ENCODE assay signal across 9 mouse cellular contexts in genomic region chr4:41097381-41097780, GRCm38 (mm10). TPM values are rescaled to one million over a fixed set of nuclear protein-coding genes. Genes with fewer than 3 reads are reported as not detected.
DNase-seq lines count a peak whose midpoint lies in the region; ATAC-seq and TF ChIP-seq lines count a peak whose summit lies in the region.
"Had no signal": no experiment of that assay in that cellular context is flagged by ENCODE, and none has a peak within 500 bp of the region (broad histone marks: within the 10 kb centered on the region; RNA-seq: fewer than 3 reads in every experiment).

No protein-coding gene starts in this region.

- peak overlapping the region; percentile 97 for H3K4me2 ChIP-seq in heart, embryonic 12.5 days
- H3K4me2 ChIP-seq in intestine, embryonic 15.5 days (replicated peaks): peak overlapping the region; percentile 91; the same call in 1 of the 2 replicates
- H3K4me2 ChIP-seq in midbrain, embryonic 11.5 days: peak overlapping the region; percentile 84

- H3K27me3 ChIP-seq in heart, embryonic 12.5 days (replicated peaks): peaks cover 29% of the 10 kb centered on the region
- H3K27me3 ChIP-seq in intestine, embryonic 15.5 days (replicated peaks): no peaks in the 10 kb centered on the region; the same call in 1 of the 2 replicates
- peaks cover 20% of the 10 kb centered on the region for H3K27me3 ChIP-seq in midbrain, embryonic 11.5 days (ENCODE audit: control insufficient read depth, insufficient read depth, low read length)

- DNase-seq in heart, adult 18-20 months: no peak
- no peak for DNase-seq in ES-E14 (ENCODE audit: low read depth, low spot score)
- DNase-seq in midbrain, embryonic 11.5 days (ENCODE audit: low spot score, missing footprints): no peak
- no peak for DNase-seq in urinary bladder, adult 18-20 months (ENCODE audit: low spot score in 2 of 2)
- no peak for DNase-seq in urinary bladder, adult 2 months (ENCODE audit: low spot score)
- no peak for DNase-seq in gastrocnemius, adult 18-20 months (ENCODE audit: low spot score)

- in situ Hi-C loops in ES-E14 (cut with MboI; ENCODE audit: low sequenced_read_pairs in 2 of 2, unreplicated experiment in 2 of 2): no loop called here

- ATAC-seq in heart, embryonic 12.5 days (ENCODE audit: insufficient number of reproducible peaks, low FRiP score): no peak
- ATAC-seq in intestine, embryonic 15.5 days: no peak
- ATAC-seq in midbrain, embryonic 11.5 days (ENCODE audit: low FRiP score): no peak

- peak overlapping the region; percentile 51 for H3K4me3 ChIP-seq in heart, embryonic 12.5 days
- peak overlapping the region; percentile 61 to 68 for H3K4me3 ChIP-seq in ES-E14 (ENCODE audit: insufficient read depth in 1 of 2, low read depth in 1 of 2, low read length in 2 of 2, poor library complexity in 1 of 2, severe bottlenecking in 1 of 2)
- H3K4me3 ChIP-seq in intestine, embryonic 15.5 days (replicated peaks): peak overlapping the region; percentile 37; the same call in 1 of the 2 replicates
- no peak overlapping the region for H3K4me3 ChIP-seq in midbrain, embryonic 11.5 days (ENCODE audit: low read depth, low read length)

- H3K4me1 ChIP-seq in heart, embryonic 12.5 days (replicated peaks): peaks cover 50% of the 10 kb centered on the region
- peaks cover 15 to 26% of the 10 kb centered on the region in 2 experiments for H3K4me1 ChIP-seq in ES-E14 (ENCODE audit: control insufficient read depth in 2 of 2, insufficient read depth in 2 of 2, low read length in 2 of 2, poor library complexity in 1 of 2)
- peaks cover 37% of the 10 kb centered on the region for H3K4me1 ChIP-seq in intestine, embryonic 15.5 days (replicated peaks)
- no peaks in the 10 kb centered on the region for H3K4me1 ChIP-seq in midbrain, embryonic 11.5 days (ENCODE audit: control insufficient read depth, insufficient read depth, low read length)

- H3K9me3 ChIP-seq in heart, embryonic 12.5 days (replicated peaks): no peaks in the 10 kb centered on the region
- no peaks in the 10 kb centered on the region for H3K9me3 ChIP-seq in ES-E14 (ENCODE audit: control insufficient read depth, insufficient read depth, low read depth, low read length)
- H3K9me3 ChIP-seq in intestine, embryonic 15.5 days: no peaks in the 10 kb centered on the region
- H3K9me3 ChIP-seq in midbrain, embryonic 11.5 days (ENCODE audit: control insufficient read depth, low read length): no peaks in the 10 kb centered on the region

- WGBS in heart, embryonic 12.5 days: 52% methylated on average over 13 of the region's 13 CpGs
- 65% methylated on average over 13 of the region's 13 CpGs for WGBS in intestine, embryonic 15.5 days
- 41% methylated on average over 13 of the region's 13 CpGs for WGBS in midbrain, embryonic 11.5 days

- no peak overlapping the region for H3K27ac ChIP-seq in heart, embryonic 12.5 days (ENCODE audit: poor library complexity, severe bottlenecking)
- H3K27ac ChIP-seq in ES-E14 (ENCODE audit: insufficient read depth, low read depth, low read length, poor library complexity, severe bottlenecking): no peak overlapping the region
- no peak overlapping the region for H3K27ac ChIP-seq in intestine, embryonic 15.5 days
- no peak overlapping the region for H3K27ac ChIP-seq in midbrain, embryonic 11.5 days (ENCODE audit: low read depth, low read length)

- no peaks in the 10 kb centered on the region for H3K36me3 ChIP-seq in heart, embryonic 12.5 days
- H3K36me3 ChIP-seq in ES-E14 (ENCODE audit: control insufficient read depth, insufficient read depth, low read length, poor library complexity, severe bottlenecking): no peaks in the 10 kb centered on the region; the same call in 1 of the 2 replicates
- H3K36me3 ChIP-seq in intestine, embryonic 15.5 days: no peaks in the 10 kb centered on the region
- H3K36me3 ChIP-seq in midbrain, embryonic 11.5 days (ENCODE audit: control insufficient read depth, insufficient read depth, low read length): no peaks in the 10 kb centered on the region

- H3K9ac ChIP-seq in heart, embryonic 12.5 days: peak overlapping the region; percentile 64
- 0 out of 2 replicates have a peak overlapping the region, but pooled peaks have one; percentile 40 for H3K9ac ChIP-seq in ES-E14 (ENCODE audit: insufficient read depth, low read depth, low read length, poor library complexity, severe bottlenecking)
- no peak overlapping the region for H3K9ac ChIP-seq in intestine, embryonic 15.5 days
- peak overlapping the region; percentile 58; the same call in 1 of the 2 replicates for H3K9ac ChIP-seq in midbrain, embryonic 11.5 days (ENCODE audit: low read length)

TF ChIP-seq in ES-E14, 5 proteins besides CTCF, POLR2A, EP300 and RAD21:
- TF ChIP-seq MAFK (IDR thresholded peaks at IDR 0.05; ENCODE audit: insufficient read depth, low read depth, low read length) (no peak), ZNF384 (IDR thresholded peaks at IDR 0.05; ENCODE audit: low read depth, low read length) (no peak)

RNA-seq across cellular contexts. Expression of gene Aqp3, which starts 0.6 kb away (rescaled TPM):
- polyA plus RNA-seq in heart, embryonic 12.5 days (2016; fragmentation: Nextera tagmentation; extraction: Ambion mirVana): 2.2 and 2.6 TPM in 2 replicates
- total RNA-seq in heart, adult 18-20 months (2021): 1 to 10 TPM in 1 of 2 experiments, not detected in 1; 1.9 TPM
- total RNA-seq in ES-E14 (2012; rRNA removed): 62.9 and 87.0 TPM in 2 replicates
- polyA plus RNA-seq in intestine, embryonic 15.5 days (2015; fragmentation: Nextera tagmentation; extraction: Ambion mirVana): 2.3 and 2.8 TPM in 2 replicates
- polyA plus RNA-seq in midbrain, embryonic 11.5 days (2014; fragmentation: Nextera tagmentation; extraction: Ambion mirVana): 1.3 and 1.6 TPM in 2 replicates
- 516 and 601 TPM in 2 replicates for polyA plus RNA-seq in urinary bladder, adult 2 months (2012; rRNA removed)
- total RNA-seq in gastrocnemius, adult 18-20 months (2021): not detected
- total RNA-seq: adrenal gland, postnatal 14 days had no signal

RNA-seq across cellular contexts. Expression of gene Nol6, which starts 26.9 kb away (rescaled TPM):
- polyA plus RNA-seq in heart, embryonic 12.5 days (2016; fragmentation: Nextera tagmentation; extraction: Ambion mirVana): 21.6 and 22.0 TPM in 2 replicates
- 10 to 100 TPM; 16.2 to 18.9 TPM for total RNA-seq in heart, adult 18-20 months (2021)
- 67.5 and 69.4 TPM in 2 replicates for total RNA-seq in ES-E14 (2012; rRNA removed)
- polyA plus RNA-seq in intestine, embryonic 15.5 days (2015; fragmentation: Nextera tagmentation; extraction: Ambion mirVana): 21.7 and 21.8 TPM in 2 replicates
- polyA plus RNA-seq in midbrain, embryonic 11.5 days (2014; fragmentation: Nextera tagmentation; extraction: Ambion mirVana): 17.6 and 19.1 TPM in 2 replicates
- polyA plus RNA-seq in urinary bladder, adult 2 months (2012; rRNA removed): 25.9 and 29.9 TPM in 2 replicates
- total RNA-seq in gastrocnemius, adult 18-20 months (2021): 10 to 100 TPM; 15.3 to 16.3 TPM

RNA-seq across cellular contexts. Expression of gene Ube2r2, which starts 38.2 kb away (rescaled TPM):
- polyA plus RNA-seq in heart, embryonic 12.5 days (2016; fragmentation: Nextera tagmentation; extraction: Ambion mirVana): 77.4 and 87.7 TPM in 2 replicates
- 100 to 1,000 TPM; 126 to 132 TPM for total RNA-seq in heart, adult 18-20 months (2021)
- total RNA-seq in ES-E14 (2012; rRNA removed): 47.4 and 52.3 TPM in 2 replicates
- 64.5 and 68.6 TPM in 2 replicates for polyA plus RNA-seq in intestine, embryonic 15.5 days (2015; fragmentation: Nextera tagmentation; extraction: Ambion mirVana)
- 95.5 and 99.0 TPM in 2 replicates for polyA plus RNA-seq in midbrain, embryonic 11.5 days (2014; fragmentation: Nextera tagmentation; extraction: Ambion mirVana)
- polyA plus RNA-seq in urinary bladder, adult 2 months (2012; rRNA removed): 217 and 240 TPM in 2 replicates
- total RNA-seq in gastrocnemius, adult 18-20 months (2021): 100 to 1,000 TPM; 154 to 205 TPM

RNA-seq across cellular contexts. Expression of gene Aqp7, which starts 49.4 kb away (rescaled TPM):
- polyA plus RNA-seq in heart, embryonic 12.5 days (2016; fragmentation: Nextera tagmentation; extraction: Ambion mirVana): 0.09 TPM in 1 of 2 replicates, not detected in the other
- total RNA-seq in heart, adult 18-20 months (2021): 10 to 100 TPM; 17.6 to 24.6 TPM
- total RNA-seq in ES-E14 (2012; rRNA removed): 0.11 TPM in 1 of 2 replicates, not detected in the other
- polyA plus RNA-seq in intestine, embryonic 15.5 days (2015; fragmentation: Nextera tagmentation; extraction: Ambion mirVana): 0.35 and 0.62 TPM in 2 replicates
- polyA plus RNA-seq in midbrain, embryonic 11.5 days (2014; fragmentation: Nextera tagmentation; extraction: Ambion mirVana): not detected in 2 replicates
- polyA plus RNA-seq in urinary bladder, adult 2 months (2012; rRNA removed): 1.6 and 2.4 TPM in 2 replicates
- 10 to 100 TPM in 1 of 2 experiments, 1 to 10 TPM in 1; 6.4 to 10.6 TPM for total RNA-seq in gastrocnemius, adult 18-20 months (2021)

Comparison
In these comparisons a context has a peak if more than half of its experiments do, and no peak if none do; other contexts are left out.
1. RNA of gene Aqp3, which starts 0.6 kb away (polyA plus RNA-seq): 516 to 601 TPM in urinary bladder, adult 2 months; 2.3 to 2.8 TPM in intestine, embryonic 15.5 days, 2.2 to 2.6 TPM in heart, embryonic 12.5 days and 1.3 to 1.6 TPM in midbrain, embryonic 11.5 days; every median in the first group is over 100 times any median in the second.
2. Peak in every context shown above with its lines, with median percentiles within 50 percentile points of each other: H3K4me2 ChIP-seq.